Mouse (Mus musculus) left cerebral cortex, postnatal 4 days (tissue): Measurements from ENCODE around the gene Tmcc1. TPM values are rescaled to one million over a fixed set of nuclear protein-coding genes. Genes with fewer than 3 reads are reported as not detected.
A peak's percentile ranks its signal among the peaks of the same experiment; 100 is the strongest.

ENCODE experiments used
- DNase-seq: peaks from one replicate; pipeline ENCODE4 v3.0.0-alpha.2; 2022
- intact Hi-C: fragments of 180-260 bp; cut with DNase I; formaldehyde crosslinking; loops from one replicate; pipeline ENCODE4 v1.15.1; 2025
- total RNA-seq, 2 experiments: library from RNA; stranded (reverse); gene quantifications; 2 replicates each; pipeline ENCODE4 v1.2.3; 2021

The Tmcc1 gene
- total RNA-seq, 2 experiments from 2014 or later = 67.9 to 73.3 TPM

DNA sequence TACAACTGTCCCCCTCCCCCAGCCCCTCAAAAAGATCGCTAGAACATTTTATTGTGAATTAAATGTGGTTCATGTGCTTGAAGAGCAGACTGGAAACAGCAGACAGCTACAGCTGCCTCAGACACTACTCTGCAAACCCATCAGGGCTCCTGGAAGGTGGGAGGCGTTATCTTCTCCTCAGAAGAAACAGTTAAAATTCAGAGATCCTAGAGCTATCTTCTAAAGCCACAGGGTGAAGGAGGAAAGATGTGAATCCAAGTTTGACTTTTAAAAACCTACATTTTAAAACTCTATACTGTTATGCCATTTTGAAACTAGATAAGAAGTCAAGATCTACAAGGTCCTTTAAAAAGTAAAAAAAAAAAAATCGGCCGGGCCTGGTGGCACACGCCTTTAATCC is 162.2 kb downstream of the Tmcc1 start:
- intact Hi-C loops = no loop called here
- no peak for DNase-seq

GRCm38 (mm10) chr6:116024666-116025065 is 168.6 kb downstream of the Tmcc1 start:
- no peak for DNase-seq
- intact Hi-C loops = no loop called here

GRCm38 (mm10) chr6:116021961-116022485 is 171.3 kb downstream of the Tmcc1 start:
- DNase-seq = no peak
- intact Hi-C loops = no loop called here

DNA sequence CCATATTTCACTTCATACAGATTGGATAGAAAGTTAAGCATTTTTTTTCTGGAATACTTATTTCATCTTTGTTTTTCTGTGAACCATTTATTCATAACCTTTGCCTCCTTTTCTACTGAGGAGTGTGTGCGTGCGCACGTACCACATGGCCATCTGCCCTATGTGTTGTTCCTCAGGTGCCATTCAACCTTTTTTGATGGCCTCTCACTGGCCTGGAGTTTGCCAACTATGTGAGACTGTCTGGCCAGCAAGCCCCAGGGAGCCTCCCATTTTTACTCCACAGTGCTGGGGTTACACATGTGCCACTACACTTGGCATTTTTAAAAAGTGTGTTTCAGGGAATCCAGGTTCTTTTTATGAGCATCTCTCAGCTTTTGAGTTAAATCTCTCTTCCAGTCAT is 177.4 kb downstream of the Tmcc1 start:
- intact Hi-C loops = no loop called here
- DNase-seq = no peak

DNA sequence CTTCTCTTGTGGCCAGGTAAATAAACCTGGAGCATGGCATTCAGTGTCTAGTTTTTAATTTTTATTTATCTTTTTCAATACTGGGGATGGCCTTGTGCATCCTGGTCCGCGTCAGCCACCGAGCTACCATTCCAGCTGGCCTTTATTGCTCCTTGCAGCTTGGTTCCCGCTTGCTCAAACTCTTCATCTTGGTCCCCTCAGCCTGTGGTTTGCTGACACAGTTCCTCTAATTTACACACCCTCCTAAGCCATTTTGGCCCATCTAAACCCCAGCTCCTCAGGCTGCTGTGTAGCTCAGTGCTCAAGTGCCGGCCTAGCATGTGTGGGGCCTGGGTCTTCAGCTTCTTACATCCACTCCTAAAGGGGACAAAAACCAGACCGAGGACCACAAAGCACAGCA is 179.2 kb downstream of the Tmcc1 start:
- intact Hi-C loops = no loop called here
- DNase-seq = no peak

GRCm38 (mm10) chr6:116013687-116014086 is 179.6 kb downstream of the Tmcc1 start:
- DNase-seq = no peak
- intact Hi-C loops = no loop called here

DNA sequence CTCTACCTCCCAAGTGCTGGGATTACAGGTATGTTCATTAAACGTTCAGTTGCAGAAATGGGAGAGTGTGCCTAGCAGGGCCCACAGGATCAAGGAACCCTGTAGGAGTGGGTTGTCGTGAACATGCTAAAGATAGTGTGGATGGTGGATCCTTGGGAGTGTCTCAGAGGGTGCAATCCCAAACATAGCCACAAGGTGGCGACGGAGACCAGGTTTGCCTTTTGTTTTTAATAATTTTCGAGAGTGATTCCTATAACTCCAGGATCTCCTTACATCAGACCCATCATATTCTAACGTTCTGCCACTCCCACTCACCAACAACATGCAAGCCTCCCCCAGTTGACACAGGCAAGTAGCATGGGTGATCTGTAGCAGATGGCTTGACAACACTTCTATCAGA is 182.7 kb downstream of the Tmcc1 start:
- peak; percentile 77 for DNase-seq
- intact Hi-C loops = loop anchor here (2.0 kb wide), 1 partner anchor 118 kb away; no protein-coding TSS in a partner anchor

DNA sequence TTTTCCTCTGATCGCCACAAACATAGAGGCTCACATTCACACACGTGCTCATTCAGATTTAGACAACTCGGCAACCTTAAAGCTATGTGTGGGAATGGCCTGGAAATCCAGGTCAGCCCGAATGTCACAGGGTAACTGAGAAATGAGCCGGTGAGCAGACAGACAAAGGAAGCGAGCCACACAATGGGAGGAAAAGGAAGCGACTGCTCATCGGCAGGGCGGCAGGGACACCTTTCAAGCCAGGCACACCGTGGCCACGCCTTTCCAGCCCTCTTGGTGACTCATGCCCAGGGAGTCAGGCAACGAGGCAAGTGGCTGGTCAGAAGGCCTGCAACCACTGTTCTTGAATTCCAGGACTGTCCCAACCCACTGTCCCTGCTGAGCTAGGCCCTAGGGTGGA is 183.9 kb downstream of the Tmcc1 start:
- DNase-seq = no peak
- intact Hi-C loops = loop anchor here (5.0 kb wide), 1 partner anchor 107 kb away; no protein-coding TSS in a partner anchor

- DNase-seq = peak; percentile 73
- intact Hi-C loops = loop anchor here (5.0 kb wide), 1 partner anchor 105 kb away; no protein-coding TSS in a partner anchor
Measured at GRCm38 (mm10) chr6:116007561-116008173, 185.6 kb downstream of the Tmcc1 start.

DNA sequence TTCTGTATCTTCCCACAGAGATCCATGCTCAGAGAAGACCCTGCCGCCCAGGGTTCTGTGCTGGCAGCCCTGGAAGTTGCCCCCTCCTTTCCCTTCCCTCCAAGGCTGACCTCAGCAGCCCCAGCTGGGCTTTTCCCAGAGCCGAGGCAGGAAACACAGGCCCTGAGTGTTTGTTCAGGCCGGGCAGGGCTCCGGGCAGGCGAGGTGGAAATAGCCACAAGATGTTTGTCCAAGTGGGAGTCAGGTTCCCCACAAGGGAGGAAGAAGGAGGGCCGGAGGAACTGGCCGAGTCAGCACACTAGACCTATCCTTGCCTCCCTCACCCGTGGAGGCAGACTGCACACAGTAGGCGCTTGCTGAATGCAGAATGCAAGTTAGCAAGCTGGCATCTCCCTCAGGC is 186.6 kb downstream of the Tmcc1 start:
- DNase-seq = no peak
- intact Hi-C loops = loop anchor here (5.0 kb wide), 1 partner anchor 104 kb away; no protein-coding TSS in a partner anchor

DNA sequence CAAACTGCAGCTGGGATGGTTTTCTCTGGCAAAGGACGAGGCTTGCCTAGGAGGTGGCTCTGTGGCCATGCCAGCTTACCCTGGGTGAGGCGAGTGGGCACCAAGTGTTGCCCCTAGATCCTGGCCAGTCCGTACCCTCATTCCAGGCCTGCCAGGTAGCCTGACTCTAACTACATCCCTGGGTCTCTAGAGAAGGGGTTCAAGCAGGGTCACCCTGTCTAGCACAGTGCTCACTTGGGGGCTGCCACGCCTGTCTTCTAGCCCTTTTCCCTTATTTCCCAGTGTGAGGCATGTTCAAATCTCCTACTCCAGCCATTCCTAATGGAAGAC is 187.4 kb downstream of the Tmcc1 start:
- intact Hi-C loops = loop anchor here (5.0 kb wide), 1 partner anchor 104 kb away; no protein-coding TSS in a partner anchor
- no peak for DNase-seq

GRCm38 (mm10) chr6:116005275-116005958 is 187.9 kb downstream of the Tmcc1 start:
- intact Hi-C loops = loop anchor here (5.0 kb wide), 1 partner anchor 103 kb away; no protein-coding TSS in a partner anchor
- DNase-seq = no peak

- intact Hi-C loops = loop anchor here (5.0 kb wide), 1 partner anchor 102 kb away; no protein-coding TSS in a partner anchor
- no peak for DNase-seq
Measured at GRCm38 (mm10) chr6:116004716-116005115, 188.6 kb downstream of the Tmcc1 start.

DNA sequence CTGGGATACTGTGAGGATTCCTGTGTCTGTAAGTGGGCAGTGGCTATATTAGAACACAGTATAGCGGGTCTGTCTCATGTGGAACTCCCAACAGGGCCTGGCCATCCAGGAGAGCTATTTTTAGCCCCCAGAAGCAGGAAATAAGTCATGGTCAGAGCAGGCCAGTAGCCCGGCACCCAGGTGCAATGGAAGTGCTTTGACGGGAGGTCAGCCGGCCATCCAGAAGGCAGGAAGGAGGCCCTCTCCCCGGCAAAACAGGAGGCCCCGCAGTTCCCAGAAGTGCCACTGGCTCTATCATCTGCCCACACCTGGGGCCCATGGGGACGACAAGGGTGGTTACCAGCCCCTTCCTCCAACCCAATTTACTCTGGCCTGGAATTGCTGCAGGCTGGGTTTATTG is 189.2 kb downstream of the Tmcc1 start:
- intact Hi-C loops = no loop called here
- DNase-seq = no peak

DNA sequence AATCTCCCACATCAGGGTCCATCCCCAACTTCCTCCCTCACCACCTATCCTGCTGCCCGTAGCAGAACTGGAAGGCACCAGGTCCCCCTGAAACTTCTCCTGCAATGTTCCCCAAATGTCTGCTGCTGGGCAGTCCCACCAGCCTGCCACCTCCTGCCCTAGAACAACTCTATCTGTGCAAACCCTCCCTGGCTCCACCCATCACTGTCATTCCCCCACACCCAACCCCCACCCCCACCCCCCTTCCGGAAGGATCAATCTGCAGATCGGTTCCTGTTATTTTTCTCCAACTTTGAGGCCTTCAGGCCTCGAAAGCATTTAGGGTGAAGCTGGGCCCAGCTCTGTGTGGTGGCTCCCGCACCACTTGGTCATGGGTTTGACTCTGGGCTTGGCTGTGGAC is 189.8 kb downstream of the Tmcc1 start:
- no peak for DNase-seq
- intact Hi-C loops = no loop called here

- no peak for DNase-seq
- intact Hi-C loops = no loop called here
Measured at GRCm38 (mm10) chr6:116002311-116003104, 190.8 kb downstream of the Tmcc1 start.

GRCm38 (mm10) chr6:116000851-116001250 is 192.4 kb downstream of the Tmcc1 start:
- intact Hi-C loops = no loop called here

GRCm38 (mm10) chr6:115999227-115999626 is 194.1 kb downstream of the Tmcc1 start:
- no peak for DNase-seq
- intact Hi-C loops = loop anchor here (5.0 kb wide), 1 partner anchor 107 kb away; no protein-coding TSS in a partner anchor

More at GRCm38 (mm10) chr6:116000851-116001250, 192.4 kb downstream of the Tmcc1 start:
- no peak for DNase-seq

- no peak for DNase-seq
- intact Hi-C loops = loop anchor here (5.0 kb wide), 1 partner anchor 106 kb away; no protein-coding TSS in a partner anchor
Measured at GRCm38 (mm10) chr6:115998758-115999157, 194.5 kb downstream of the Tmcc1 start.

DNA sequence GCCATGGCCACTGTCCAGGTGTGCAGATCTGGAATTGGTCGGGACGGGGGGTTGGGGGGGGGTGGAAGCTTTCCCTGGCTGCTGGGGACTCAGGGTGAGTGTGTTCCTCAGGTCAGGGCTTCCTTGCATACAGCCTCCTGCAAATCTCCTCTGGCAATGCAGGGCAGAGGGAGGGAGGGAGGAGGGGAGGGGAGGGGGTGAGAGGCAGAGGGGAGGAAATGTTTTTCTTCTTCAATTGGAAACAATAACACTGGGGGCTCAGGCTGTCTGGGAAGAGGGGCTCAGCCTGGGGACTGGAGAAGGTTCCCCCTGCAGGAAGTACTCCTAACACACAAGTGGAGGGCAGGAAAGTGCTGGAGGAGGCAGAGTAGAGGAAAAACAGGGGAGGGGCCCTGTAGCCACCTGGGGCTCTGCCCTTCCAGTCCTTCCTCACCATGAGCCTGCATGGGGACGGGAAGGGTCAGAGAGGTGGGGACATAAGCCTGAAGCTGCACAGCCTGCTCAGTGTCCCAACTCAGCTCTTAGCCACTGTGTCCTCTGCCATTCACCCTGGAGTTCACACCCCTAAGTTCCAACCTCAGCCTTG is 195.5 kb downstream of the Tmcc1 start:
- no peak for DNase-seq
- intact Hi-C loops = loop anchor here (5.0 kb wide), 1 partner anchor 106 kb away; no protein-coding TSS in a partner anchor
